Mouse (Mus musculus) left cerebral cortex, postnatal 10 days (tissue): ENCODE measurements at regions not wholly inside any gene's neighbourhood (a gene's known extent, or its start where the extent isn't known, plus 50 kb on each side); places are given as distances from the start of the nearest gene placed in this dataset.
A peak's percentile ranks its signal among the peaks of the same experiment; 100 is the strongest.

Source experiments
- DNase-seq, 2 experiments: peaks; one replicate each; pipeline ENCODE4 v3.0.0; 2021 to 2022; ENCODE audit warnings: low spot score in 2 of 2, mixed read lengths in 1 of 2; ENCODE audit errors: extremely low spot score in 1 of 2
- intact Hi-C: fragments of 180-260 bp; cut with DNase I; formaldehyde crosslinking; loops from one replicate; pipeline ENCODE4 v1.15.1; 2025

- intact Hi-C loops = no loop called here
- no peak for DNase-seq
These were observed 156.5 kb downstream of the Emp1 start for GRCm38 (mm10) chr6:135518710-135519437.

DNA sequence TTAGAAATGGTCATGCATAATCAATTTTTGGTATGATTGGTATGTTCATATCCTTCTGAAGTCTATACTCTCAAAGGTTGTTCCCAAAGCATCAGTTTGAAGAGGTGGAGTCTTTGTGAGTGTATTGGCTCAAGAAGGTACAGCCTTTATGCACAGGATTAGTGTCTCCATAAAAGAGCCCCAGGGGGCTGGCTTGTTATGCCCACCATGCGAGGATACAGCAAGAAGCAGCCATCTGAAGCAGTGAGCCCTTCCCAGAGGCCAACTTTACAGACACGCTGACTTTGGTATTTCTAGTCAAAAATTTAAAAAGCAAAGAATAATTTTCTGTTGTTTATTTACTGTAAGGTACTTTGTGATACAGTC is 157.1 kb downstream of the Emp1 start:
- no peak for DNase-seq
- intact Hi-C loops = no loop called here

DNA sequence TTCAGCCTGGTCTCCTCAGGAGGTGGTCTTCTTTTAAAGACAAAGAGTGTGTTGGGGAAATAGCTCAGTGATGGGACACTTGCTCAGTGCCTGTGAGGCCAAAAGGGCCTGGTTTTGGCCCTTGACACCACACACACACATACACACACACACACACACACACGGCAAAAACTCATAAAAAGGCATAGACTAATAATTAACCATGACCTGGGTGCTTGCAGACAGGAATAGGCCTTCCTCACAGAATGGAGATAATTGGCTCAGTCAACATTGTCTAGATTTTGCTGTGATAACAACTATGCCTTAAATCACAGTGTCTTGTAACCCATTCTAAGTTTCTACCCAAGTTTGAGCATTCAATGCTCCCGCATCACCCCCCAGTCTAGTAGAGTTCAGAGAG is 158.5 kb downstream of the Emp1 start:
- intact Hi-C loops = no loop called here
- DNase-seq = no peak

DNA sequence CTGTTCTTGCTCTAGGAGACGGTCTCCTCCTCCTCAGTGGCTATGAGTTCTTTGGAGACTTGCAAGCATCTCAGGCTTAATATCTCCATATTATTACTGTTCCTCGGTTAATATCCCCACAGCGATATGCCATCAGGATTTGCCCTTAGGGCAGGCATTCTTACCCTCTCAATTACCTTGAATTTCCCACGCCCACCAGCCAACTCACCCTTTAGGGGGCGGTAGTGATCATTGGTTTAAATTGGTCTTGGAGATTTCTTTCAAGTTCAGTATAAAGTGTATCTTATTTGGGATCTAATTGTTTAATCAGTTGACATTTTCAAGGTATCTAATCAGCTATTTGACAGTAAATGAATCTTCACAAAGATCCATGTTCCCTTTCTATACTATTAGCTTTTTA is 162.5 kb downstream of the Emp1 start:
- intact Hi-C loops = no loop called here
- no peak for DNase-seq

- peak; percentile 42 to 50 for DNase-seq
- intact Hi-C loops = no loop called here
These were observed 163.5 kb downstream of the Emp1 start for GRCm38 (mm10) chr6:135525841-135526327.

DNA sequence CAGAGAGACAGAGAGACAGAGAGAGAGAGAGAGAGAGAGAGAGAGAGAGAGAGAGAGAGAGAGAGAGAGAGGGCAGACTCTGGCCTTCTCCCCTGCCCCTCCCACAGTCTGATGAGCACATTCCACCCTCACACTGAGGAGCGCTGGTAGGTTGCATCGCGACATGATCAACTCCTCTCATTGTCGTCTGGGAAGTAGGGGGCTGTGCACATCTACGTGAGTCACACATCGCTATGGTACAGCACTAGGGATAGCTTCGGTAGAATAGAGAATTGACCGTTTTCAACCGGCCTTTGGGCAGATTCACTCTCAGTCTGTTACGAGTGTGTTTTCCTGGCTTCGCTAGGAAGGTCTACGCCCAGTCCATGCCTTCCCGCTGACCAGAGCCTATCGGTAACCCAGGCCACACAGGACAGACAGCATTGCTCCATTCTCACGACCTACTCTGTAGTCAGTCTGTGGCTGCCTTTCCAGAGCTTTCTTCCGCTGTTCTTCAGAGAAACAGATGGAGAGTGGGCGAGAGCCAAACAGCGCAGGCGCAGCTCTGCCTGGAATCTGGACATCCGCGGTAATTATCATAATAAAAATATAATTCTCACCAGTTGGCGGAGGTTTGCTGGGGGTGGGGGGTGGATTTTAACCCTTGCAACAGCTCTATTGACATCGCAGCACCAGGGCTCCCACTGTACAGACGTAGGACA is 164.3 kb downstream of the Emp1 start:
- intact Hi-C loops = no loop called here
- DNase-seq = peak; percentile 51 to 75

- intact Hi-C loops = no loop called here
- peak in 1 of 2 experiments; percentile 11 for DNase-seq
These were observed 165.5 kb downstream of the Emp1 start for GRCm38 (mm10) chr6:135527879-135528278.

DNA sequence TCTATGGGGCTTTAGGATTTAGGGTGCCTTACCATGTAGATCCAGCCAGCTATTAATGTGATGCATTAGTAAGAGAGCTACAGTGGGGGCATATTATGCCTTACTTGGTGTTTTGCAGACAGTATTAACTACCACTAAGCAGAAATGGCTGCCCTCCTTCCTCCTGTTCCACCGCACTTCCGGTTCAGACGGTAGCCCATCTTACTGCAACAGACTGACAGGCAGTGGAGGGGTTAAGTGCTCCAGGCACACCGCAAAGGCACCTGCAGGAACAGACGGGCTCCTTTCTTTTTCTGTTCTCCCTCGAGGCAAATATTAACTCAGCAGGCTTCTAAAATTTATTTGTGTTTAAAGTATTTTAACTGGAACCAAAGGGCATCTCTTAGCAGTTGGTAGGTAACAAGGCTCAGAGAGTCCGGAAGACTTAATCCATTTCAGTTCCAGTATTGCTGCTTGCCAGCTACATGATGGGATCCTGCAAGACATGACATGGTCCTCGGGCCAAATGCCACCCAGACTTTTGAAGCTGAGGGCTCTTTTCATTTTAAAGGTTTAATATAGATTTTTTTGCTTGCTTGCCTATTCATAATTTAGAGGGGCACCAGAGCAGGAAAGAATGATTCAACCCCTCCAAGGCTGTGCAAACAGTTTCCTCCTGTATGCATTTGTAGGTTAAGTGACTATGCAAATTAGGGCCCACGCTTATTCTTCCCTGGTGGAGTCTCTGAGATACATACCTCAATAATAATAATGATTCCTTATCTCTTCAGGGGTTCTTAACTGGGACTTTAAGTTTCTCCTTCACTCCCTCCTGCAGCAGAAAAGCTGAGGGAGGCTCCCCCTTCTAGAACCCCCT is 177.7 kb downstream of the Emp1 start:
- DNase-seq = no peak
- intact Hi-C loops = no loop called here

- intact Hi-C loops = no loop called here
- DNase-seq = no peak
These were observed 179.2 kb downstream of the Emp1 start for GRCm38 (mm10) chr6:135541566-135541965.

DNA sequence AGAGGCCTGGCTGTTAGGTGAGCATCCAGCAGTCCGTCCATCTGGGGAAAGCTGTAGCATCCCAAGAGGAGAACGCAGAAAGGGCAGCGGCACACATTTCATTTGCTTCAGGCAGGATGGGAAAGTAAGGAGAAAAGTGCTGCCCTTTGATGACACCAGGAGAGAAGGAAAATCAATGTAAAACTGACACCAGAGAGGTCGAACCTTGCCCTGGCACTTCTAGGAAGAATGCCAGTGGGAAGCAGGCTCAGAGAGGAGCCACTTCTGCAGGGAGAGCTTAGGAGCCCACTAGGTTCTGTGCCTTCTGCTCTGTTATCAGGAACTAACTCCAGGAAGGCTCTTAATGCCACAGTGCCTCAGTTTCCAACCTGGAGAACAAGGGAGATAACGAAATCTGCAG is 180.0 kb downstream of the Emp1 start:
- DNase-seq = no peak
- intact Hi-C loops = no loop called here

- no peak for DNase-seq
- intact Hi-C loops = no loop called here
These were observed 181.0 kb downstream of the Emp1 start for GRCm38 (mm10) chr6:135543390-135543789.

GRCm38 (mm10) chr6:135543863-135544262 is 181.5 kb downstream of the Emp1 start:
- no peak for DNase-seq
- intact Hi-C loops = no loop called here

- intact Hi-C loops = no loop called here
These were observed 188.1 kb downstream of the Emp1 start for GRCm38 (mm10) chr6:135550368-135550950.

GRCm38 (mm10) chr6:135552396-135552795 is 190.1 kb downstream of the Emp1 start:
- intact Hi-C loops = no loop called here
- DNase-seq = no peak

More at GRCm38 (mm10) chr6:135550368-135550950, 188.1 kb downstream of the Emp1 start:
- DNase-seq = no peak

DNA sequence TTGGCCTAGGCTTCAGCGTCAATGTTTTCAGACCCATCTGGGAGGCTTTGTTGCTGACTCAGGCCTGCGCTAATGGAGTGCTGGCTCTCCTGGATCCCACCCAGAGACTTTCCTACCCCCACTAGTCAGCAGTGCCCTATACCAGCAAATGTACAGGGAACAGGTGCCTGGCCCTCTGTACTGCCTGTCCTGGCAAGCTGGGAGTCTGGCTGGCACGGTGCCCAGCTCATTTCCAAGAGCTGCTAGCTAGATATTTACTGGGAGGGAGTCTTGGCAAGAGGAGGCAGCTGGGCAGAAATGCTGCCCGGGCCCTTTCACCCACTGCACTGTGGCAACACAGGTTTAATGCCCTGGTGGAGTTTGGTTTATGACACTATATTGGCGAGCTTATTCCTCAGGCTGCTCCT is 197.2 kb downstream of the Emp1 start:
- intact Hi-C loops = no loop called here
- peak; percentile 81 to 84 for DNase-seq

DNA sequence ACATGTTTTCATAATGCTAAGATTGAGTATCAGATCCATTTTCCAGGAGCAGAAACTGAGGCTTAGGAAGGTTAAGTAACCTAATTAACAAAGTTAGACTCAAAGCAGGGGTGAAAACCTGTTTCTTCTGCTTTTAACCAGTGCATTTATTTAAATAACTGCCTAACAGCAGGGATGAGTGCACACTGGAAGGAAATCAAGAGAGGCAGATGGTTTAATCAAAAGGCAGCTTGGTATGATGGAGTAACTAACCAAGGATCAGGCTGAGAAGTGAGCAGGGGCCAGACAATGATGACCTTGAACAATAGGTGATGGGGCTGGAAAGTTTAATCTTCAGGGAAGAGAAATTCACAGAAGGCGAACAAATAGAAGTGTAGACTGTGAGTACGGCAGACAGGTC is 199.9 kb downstream of the Emp1 start:
- no peak for DNase-seq
- intact Hi-C loops = no loop called here

DNA sequence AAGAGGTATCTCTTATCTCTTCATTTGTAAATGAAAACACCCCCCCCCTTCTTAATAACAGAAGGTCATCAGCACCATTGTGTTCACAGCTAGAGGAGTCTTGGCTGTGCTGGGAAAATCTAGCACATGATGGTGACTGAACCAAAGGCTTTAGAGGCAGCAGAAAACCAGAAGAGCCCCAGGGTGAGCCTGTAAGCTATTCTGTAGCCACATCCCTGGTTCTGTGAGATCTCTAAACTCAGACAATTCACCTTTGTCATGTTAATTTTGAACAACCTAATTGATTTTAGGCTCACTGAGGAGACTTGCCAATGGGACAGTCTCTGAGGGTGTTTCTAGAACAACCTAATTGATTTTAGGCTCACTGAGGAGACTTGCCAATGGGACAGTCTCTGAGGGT is 201.4 kb downstream of the Emp1 start:
- intact Hi-C loops = no loop called here
- DNase-seq = no peak

GRCm38 (mm10) chr6:135569086-135569485 is 206.7 kb downstream of the Emp1 start:
- DNase-seq = no peak
- intact Hi-C loops = no loop called here

DNA sequence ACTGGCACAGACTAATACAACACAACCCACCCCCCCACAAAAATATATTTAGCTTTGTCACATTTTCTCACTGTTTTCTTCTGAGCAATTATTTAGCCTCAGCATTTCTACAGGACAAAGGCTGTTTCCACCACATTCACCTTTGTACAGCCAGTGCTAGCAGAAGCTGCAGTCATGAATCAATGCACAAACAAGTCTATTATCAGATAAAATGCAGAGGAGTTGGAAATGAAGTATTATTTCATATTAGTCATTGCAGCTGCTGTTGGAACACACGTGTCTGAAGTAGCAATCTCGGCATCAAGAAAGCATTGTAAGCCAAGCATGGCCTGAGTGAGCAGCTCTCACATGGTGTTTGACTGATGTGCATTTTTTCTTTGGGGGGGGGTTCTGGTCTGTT is 212.9 kb downstream of the Emp1 start:
- DNase-seq = no peak
- intact Hi-C loops = no loop called here
